Mouse (Mus musculus): Measurements from ENCODE around the gene Insl6. TPM values are rescaled to one million over a fixed set of nuclear protein-coding genes. Genes with fewer than 3 reads are reported as not detected.

The Insl6 gene
- polyA plus RNA-seq, 1 experiment from 2014 or later = 7.2 TPM

DNA sequence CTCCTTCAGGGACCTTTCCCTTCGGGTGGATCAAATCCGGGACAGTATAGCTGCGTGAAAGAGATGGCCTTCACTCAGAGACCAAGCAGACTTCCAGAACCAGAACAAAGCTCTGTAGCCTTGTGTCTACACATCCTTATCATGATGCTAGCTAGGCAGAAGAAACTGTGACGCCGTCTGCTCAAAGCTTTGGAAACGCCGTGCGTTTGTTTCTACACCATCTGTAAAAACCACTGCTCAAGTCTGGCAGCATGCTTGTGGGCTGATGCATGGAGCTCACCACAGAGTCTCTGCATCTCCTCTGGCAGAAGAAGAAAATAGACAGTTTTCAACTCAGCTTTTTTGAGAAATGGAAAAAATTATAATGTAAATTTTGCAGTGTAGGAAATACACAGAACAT lies 13.4 kb downstream of the Insl6 start:
- Histone ChIP-seq H3K9me3 (ENCODE audit: control insufficient read depth, low read length) (peaks cover 4% of the 10 kb centered on the region; the same call in 1 of the 2 replicates), H3K4me1 (replicated peaks; ENCODE audit: control insufficient read depth, insufficient read depth, low read length) (no peaks in the 10 kb centered on the region), H3K27ac (ENCODE audit: low read depth, low read length) (no peak overlapping the region), H3K36me3 (ENCODE audit: control insufficient read depth, insufficient read depth, low read length) (no peaks in the 10 kb centered on the region; the same call in 1 of the 2 replicates), H3K4me2 (ENCODE audit: low read depth, low read length, severe bottlenecking) (no peak overlapping the region), H3K9ac (ENCODE audit: low read length) (no peak overlapping the region), H3K27me3 (ENCODE audit: control insufficient read depth, insufficient read depth, low read length) (no peaks in the 10 kb centered on the region), H3K4me3 (ENCODE audit: low read depth, low read length) (no peak overlapping the region)
- WGBS = 94% methylated on average over 8 of the region's 8 CpGs
- DNase-seq (ENCODE audit: low spot score) = no peak
- ATAC-seq (replicated peaks; ENCODE audit: low FRiP score) = no peak

DNA sequence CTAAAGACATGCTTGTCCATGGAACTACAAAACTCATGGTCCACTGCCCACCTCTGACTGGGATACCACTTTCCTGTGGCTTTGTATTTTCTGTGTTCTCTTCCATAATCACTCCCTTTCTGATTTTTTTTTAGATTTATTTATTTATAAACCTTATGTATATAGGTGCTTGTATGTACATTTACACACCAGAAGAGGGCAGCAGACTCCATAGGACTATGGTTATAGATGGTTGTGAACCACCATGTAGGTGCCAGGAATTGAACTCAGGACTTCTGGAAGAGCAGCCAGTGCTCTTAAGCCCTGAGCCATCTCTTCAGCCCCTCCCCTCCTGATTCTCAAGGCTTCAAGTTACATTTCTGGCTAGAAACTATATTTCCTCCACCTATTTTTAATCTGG lies 16.3 kb downstream of the Insl6 start:
- Histone ChIP-seq H3K9me3 (ENCODE audit: control insufficient read depth, low read length) (no peaks in the 10 kb centered on the region), H3K36me3 (ENCODE audit: control insufficient read depth, insufficient read depth, low read length) (no peaks in the 10 kb centered on the region), H3K4me1 (replicated peaks; ENCODE audit: control insufficient read depth, insufficient read depth, low read length) (no peaks in the 10 kb centered on the region), H3K9ac (ENCODE audit: low read length) (no peak overlapping the region), H3K4me2 (ENCODE audit: low read depth, low read length, severe bottlenecking) (no peak overlapping the region), H3K27ac (ENCODE audit: low read depth, low read length) (no peak overlapping the region), H3K27me3 (ENCODE audit: control insufficient read depth, insufficient read depth, low read length) (no peaks in the 10 kb centered on the region), H3K4me3 (ENCODE audit: low read depth, low read length) (no peak overlapping the region)
- DNase-seq (ENCODE audit: low spot score) (no peak), ATAC-seq (replicated peaks; ENCODE audit: low FRiP score) (no peak)

DNA sequence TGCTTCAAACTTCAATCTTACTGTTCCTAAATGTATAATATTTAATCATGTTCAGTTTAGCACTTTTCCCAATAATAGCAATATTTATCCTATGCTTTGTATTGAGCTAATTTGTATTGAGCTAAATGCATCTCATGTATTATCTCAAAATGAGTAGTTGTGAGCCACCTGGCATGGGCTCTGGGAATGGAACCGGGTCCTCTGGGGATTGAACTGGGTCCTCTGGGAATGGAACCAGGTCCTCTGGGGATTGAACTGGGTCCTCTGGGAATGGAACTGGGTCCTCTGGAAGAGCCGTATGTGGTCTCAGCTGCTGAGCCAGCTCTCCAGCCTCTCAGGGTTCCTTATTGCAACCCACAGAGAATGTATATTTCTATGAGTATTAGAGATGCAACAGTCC lies 23.0 kb downstream of the Insl6 start:
- ATAC-seq (replicated peaks; ENCODE audit: low FRiP score) = no peak
- DNase-seq (ENCODE audit: low spot score) = no peak
- Histone ChIP-seq H3K9ac (ENCODE audit: low read length) (no peak overlapping the region), H3K4me3 (ENCODE audit: low read depth, low read length) (no peak overlapping the region), H3K4me2 (ENCODE audit: low read depth, low read length, severe bottlenecking) (no peak overlapping the region), H3K36me3 (ENCODE audit: control insufficient read depth, insufficient read depth, low read length) (no peaks in the 10 kb centered on the region; the same call in 1 of the 2 replicates), H3K9me3 (ENCODE audit: control insufficient read depth, low read length) (no peaks in the 10 kb centered on the region), H3K27me3 (ENCODE audit: control insufficient read depth, insufficient read depth, low read length) (no peaks in the 10 kb centered on the region), H3K4me1 (replicated peaks; ENCODE audit: control insufficient read depth, insufficient read depth, low read length) (no peaks in the 10 kb centered on the region), H3K27ac (ENCODE audit: low read depth, low read length) (no peak overlapping the region)
- 90% methylated on average over 2 of the region's 2 CpGs for WGBS

DNA sequence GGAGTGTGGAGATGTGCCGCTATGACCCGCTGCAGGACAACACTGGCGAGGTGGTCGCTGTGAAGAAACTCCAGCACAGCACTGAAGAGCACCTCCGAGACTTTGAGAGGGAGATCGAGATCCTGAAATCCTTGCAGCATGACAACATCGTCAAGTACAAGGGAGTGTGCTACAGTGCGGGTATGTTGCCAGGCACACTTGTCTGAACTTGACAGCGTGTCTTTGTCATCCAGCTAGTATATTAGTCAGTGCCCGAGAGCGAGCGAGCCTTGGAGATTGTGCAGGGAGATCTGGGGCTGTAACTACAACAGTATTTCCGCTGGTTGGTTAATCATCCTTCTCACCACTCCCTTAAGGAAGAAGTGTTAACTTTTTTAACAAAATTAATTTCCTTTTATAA lies 24.2 kb downstream of the Insl6 start:
- DNase-seq (ENCODE audit: low spot score) (no peak), ATAC-seq (replicated peaks; ENCODE audit: low FRiP score) (no peak)
- WGBS = 91% methylated on average over 13 of the region's 13 CpGs
- H3K27ac ChIP-seq (ENCODE audit: low read depth, low read length) = no peak overlapping the region
- H3K36me3 ChIP-seq (ENCODE audit: control insufficient read depth, insufficient read depth, low read length) = no peaks in the 10 kb centered on the region; the same call in 1 of the 2 replicates
- H3K9me3 ChIP-seq (ENCODE audit: control insufficient read depth, low read length) = no peaks in the 10 kb centered on the region
- no peak overlapping the region for H3K4me3 ChIP-seq (ENCODE audit: low read depth, low read length)
- H3K27me3 ChIP-seq (ENCODE audit: control insufficient read depth, insufficient read depth, low read length) = no peaks in the 10 kb centered on the region
- H3K4me1 ChIP-seq (replicated peaks; ENCODE audit: control insufficient read depth, insufficient read depth, low read length) = no peaks in the 10 kb centered on the region
- H3K4me2 ChIP-seq (ENCODE audit: low read depth, low read length, severe bottlenecking) = no peak overlapping the region
- H3K9ac ChIP-seq (ENCODE audit: low read length) = no peak overlapping the region

- Histone ChIP-seq H3K4me2 (ENCODE audit: low read depth, low read length, severe bottlenecking) (no peak overlapping the region), H3K9me3 (ENCODE audit: control insufficient read depth, low read length) (no peaks in the 10 kb centered on the region), H3K36me3 (ENCODE audit: control insufficient read depth, insufficient read depth, low read length) (no peaks in the 10 kb centered on the region; the same call in 1 of the 2 replicates), H3K27ac (ENCODE audit: low read depth, low read length) (no peak overlapping the region), H3K4me3 (ENCODE audit: low read depth, low read length) (no peak overlapping the region), H3K4me1 (replicated peaks; ENCODE audit: control insufficient read depth, insufficient read depth, low read length) (no peaks in the 10 kb centered on the region), H3K27me3 (ENCODE audit: control insufficient read depth, insufficient read depth, low read length) (no peaks in the 10 kb centered on the region), H3K9ac (ENCODE audit: low read length) (no peak overlapping the region)
- no peak for ATAC-seq (replicated peaks; ENCODE audit: low FRiP score)
- DNase-seq (ENCODE audit: low spot score) = no peak
- 98% methylated on average over 1 of the region's 1 CpGs for WGBS
Observed at GRCm38 (mm10) chr19:29297366-29297765, 27.8 kb downstream of the Insl6 start.

- DNase-seq (ENCODE audit: low spot score) (no peak), ATAC-seq (replicated peaks; ENCODE audit: low FRiP score) (no peak)
- Histone ChIP-seq H3K27ac (ENCODE audit: low read depth, low read length) (no peak overlapping the region), H3K4me3 (ENCODE audit: low read depth, low read length) (no peak overlapping the region), H3K27me3 (ENCODE audit: control insufficient read depth, insufficient read depth, low read length) (no peaks in the 10 kb centered on the region), H3K36me3 (ENCODE audit: control insufficient read depth, insufficient read depth, low read length) (no peaks in the 10 kb centered on the region; the same call in 1 of the 2 replicates), H3K4me1 (replicated peaks; ENCODE audit: control insufficient read depth, insufficient read depth, low read length) (no peaks in the 10 kb centered on the region), H3K4me2 (ENCODE audit: low read depth, low read length, severe bottlenecking) (no peak overlapping the region), H3K9me3 (ENCODE audit: control insufficient read depth, low read length) (no peaks in the 10 kb centered on the region), H3K9ac (ENCODE audit: low read length) (no peak overlapping the region)
Observed at GRCm38 (mm10) chr19:29296166-29296565, 29.0 kb downstream of the Insl6 start.

DNA sequence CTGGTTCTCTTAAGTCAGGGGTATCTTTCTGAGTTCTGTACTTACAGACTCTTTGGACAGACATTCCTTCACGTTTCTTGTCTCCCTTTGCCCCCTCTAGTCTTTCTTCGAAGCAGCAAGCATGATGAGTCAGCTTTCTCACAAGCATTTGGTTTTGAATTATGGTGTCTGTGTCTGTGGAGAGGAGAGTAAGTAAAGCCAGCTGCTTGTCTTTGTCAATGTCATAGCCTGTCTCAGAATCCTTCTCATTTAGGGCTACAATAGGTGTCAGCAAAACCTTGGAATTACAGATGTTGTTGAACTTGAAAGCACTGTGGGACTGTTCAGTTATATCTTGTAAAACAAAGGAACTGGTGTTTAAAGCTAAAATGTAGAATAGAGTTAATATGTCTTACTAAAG lies 30.4 kb downstream of the Insl6 start:
- Histone ChIP-seq H3K9ac (ENCODE audit: low read length) (no peak overlapping the region), H3K4me3 (ENCODE audit: low read depth, low read length) (no peak overlapping the region), H3K27me3 (ENCODE audit: control insufficient read depth, insufficient read depth, low read length) (no peaks in the 10 kb centered on the region), H3K36me3 (ENCODE audit: control insufficient read depth, insufficient read depth, low read length) (no peaks in the 10 kb centered on the region), H3K9me3 (ENCODE audit: control insufficient read depth, low read length) (no peaks in the 10 kb centered on the region), H3K4me2 (ENCODE audit: low read depth, low read length, severe bottlenecking) (no peak overlapping the region), H3K27ac (ENCODE audit: low read depth, low read length) (no peak overlapping the region), H3K4me1 (replicated peaks; ENCODE audit: control insufficient read depth, insufficient read depth, low read length) (no peaks in the 10 kb centered on the region)
- 73% methylated on average over 2 of the region's 2 CpGs for WGBS
- no peak for DNase-seq (ENCODE audit: low spot score)
- ATAC-seq (replicated peaks; ENCODE audit: low FRiP score) = no peak

- Histone ChIP-seq H3K36me3 (ENCODE audit: control insufficient read depth, insufficient read depth, low read length) (no peaks in the 10 kb centered on the region), H3K4me1 (replicated peaks; ENCODE audit: control insufficient read depth, insufficient read depth, low read length) (no peaks in the 10 kb centered on the region), H3K9ac (ENCODE audit: low read length) (no peak overlapping the region), H3K27ac (ENCODE audit: low read depth, low read length) (no peak overlapping the region), H3K4me3 (ENCODE audit: low read depth, low read length) (no peak overlapping the region), H3K27me3 (ENCODE audit: control insufficient read depth, insufficient read depth, low read length) (no peaks in the 10 kb centered on the region), H3K9me3 (ENCODE audit: control insufficient read depth, low read length) (no peaks in the 10 kb centered on the region), H3K4me2 (ENCODE audit: low read depth, low read length, severe bottlenecking) (no peak overlapping the region)
- 88% methylated on average over 4 of the region's 4 CpGs for WGBS
- DNase-seq (ENCODE audit: low spot score) (no peak), ATAC-seq (replicated peaks; ENCODE audit: low FRiP score) (no peak)
Observed at GRCm38 (mm10) chr19:29292546-29292945, 32.6 kb downstream of the Insl6 start.

DNA sequence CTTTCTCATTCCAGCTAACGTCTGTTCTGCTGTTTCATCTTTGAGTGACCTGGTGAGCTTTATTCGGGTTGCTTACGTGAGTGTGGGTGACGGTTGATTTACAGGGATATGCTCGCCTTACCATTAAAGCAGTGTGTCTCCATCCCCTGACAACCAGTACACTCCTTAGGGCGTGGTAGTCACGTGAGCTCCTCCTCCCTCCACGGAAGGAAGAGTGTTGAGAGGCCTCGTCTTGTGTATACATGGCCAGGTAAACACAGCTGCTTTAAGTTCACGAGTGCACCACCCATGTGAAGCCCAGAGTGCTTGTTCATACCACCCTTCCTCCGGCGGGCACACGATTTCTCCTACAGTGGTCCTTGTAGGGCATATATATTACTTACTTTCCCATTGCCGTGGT lies 33.6 kb downstream of the Insl6 start:
- no peaks in the 10 kb centered on the region for H3K9me3 ChIP-seq (ENCODE audit: control insufficient read depth, low read length)
- H3K4me3 ChIP-seq (ENCODE audit: low read depth, low read length) = no peak overlapping the region
- ATAC-seq (replicated peaks; ENCODE audit: low FRiP score) (no peak), DNase-seq (ENCODE audit: low spot score) (no peak)
- H3K27ac ChIP-seq (ENCODE audit: low read depth, low read length) = no peak overlapping the region
- 90% methylated on average over 14 of the region's 14 CpGs for WGBS
- no peak overlapping the region for H3K9ac ChIP-seq (ENCODE audit: low read length)
- no peak overlapping the region for H3K4me2 ChIP-seq (ENCODE audit: low read depth, low read length, severe bottlenecking)
- no peaks in the 10 kb centered on the region for H3K4me1 ChIP-seq (replicated peaks; ENCODE audit: control insufficient read depth, insufficient read depth, low read length)
- H3K27me3 ChIP-seq (ENCODE audit: control insufficient read depth, insufficient read depth, low read length) = no peaks in the 10 kb centered on the region
- no peaks in the 10 kb centered on the region for H3K36me3 ChIP-seq (ENCODE audit: control insufficient read depth, insufficient read depth, low read length)
